Mouse (Mus musculus): ENCODE results near the gene Ptges3l. TPM values are rescaled to one million over a fixed set of nuclear protein-coding genes. Genes with fewer than 3 reads are reported as not detected.
"Not testable (repeated sequence)": the region's sequence is repeated elsewhere in the genome, so short reads cannot be mapped to it uniquely, and the experiment has no call there.

Ptges3l gene
- polyA plus RNA-seq, 1 experiment, result 4.2 TPM

DNA sequence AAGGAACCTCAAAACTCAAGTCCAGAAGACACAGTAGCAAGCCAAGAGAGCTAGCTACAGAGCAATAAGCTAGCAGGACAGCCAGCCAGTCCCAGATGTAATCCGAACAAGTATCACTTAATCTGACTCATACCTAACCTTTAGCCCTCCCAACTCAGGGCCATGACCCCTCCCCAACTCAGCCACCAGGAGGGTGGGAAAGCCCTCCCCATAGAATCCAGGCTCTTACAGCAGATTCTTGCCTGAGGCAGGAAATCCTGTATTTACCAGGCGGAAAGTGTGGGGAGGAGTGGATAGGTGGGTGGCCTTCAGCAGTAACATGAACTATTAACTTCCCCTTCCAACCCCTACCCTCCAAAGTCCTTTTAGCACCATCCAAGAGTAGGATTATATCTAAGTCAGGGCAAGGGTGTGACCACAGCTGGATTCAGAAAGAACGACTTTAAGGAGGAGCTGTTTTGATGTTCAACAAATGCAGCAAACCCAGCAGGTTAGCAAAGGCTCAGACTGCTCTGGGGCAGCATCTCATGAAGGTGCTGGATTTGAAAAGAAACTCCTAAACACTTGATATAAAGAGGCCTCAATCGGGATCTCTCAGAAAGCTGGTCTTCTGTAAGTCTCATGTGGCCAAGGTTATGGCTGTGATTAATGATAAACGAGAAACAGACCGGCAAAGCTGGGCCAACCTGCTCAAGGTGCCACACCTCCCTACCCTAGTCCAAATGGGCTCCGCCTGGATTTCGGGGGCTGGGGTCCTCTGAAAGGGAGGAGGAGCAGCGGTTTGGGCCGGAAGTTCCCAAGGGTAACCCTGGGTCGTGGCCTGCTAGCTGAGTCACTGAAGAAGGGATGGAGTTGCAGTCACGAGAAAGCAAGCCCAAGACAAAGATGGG lies 39.3 kb upstream of the Ptges3l start, which contains the start of gene Rnd2:
TSS of gene Rnd2 (plus strand) at position 789 of the 890 bp plus-strand sequence.
- H3K4me1 ChIP-seq (ENCODE audit: control insufficient read depth, insufficient read depth, insufficient read length, low read length), result peaks cover 8% of the 10 kb centered on the region
- H3K27ac ChIP-seq (replicated peaks; ENCODE audit: low read depth, low read length), result peak within 1 kb of the TSS; percentile 88
- peak within 1 kb of the TSS; percentile 91 for H3K4me3 ChIP-seq (ENCODE audit: insufficient read depth, low read depth, low read length)

DNA sequence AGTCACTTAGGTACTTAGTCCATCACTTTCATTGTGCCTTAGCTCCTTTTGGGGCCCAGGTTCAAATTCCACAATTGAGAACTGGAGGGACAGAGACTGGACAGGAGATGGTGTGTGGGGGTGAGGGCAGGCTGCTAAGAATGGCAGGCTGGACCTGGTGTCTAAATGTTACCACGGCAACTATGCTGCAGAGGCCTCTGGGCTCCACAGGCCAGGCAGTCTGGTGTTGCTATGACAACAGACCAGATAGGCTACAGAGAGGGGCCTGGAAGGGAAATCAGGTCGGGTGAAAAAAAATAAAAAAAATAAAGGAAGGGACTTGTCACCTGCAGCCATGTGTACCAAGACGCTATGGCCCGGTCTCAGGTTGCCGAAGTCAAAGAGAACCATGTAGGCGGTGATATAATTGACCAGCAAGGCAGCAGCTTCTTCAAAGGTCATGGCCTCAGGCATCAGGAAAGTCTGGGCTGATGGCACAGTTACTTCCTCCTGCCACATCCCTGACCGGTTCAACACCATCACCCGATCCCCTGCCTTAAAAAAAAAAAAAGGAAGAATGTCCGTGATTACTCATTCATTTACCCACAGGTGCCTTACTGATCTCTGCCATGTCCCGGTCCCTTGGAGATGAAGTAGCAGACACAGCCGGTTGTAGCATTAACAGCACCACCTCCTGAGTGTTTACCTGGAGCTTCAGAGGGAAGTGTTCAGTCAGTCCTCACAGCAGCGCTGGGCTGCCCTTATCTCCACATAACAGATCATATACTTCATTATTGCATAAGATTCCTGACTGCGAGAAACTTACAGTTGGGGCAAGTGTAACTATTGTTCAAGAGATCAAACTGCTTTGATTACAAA lies 37.7 kb upstream of the Ptges3l start:
- H3K4me3 ChIP-seq (ENCODE audit: insufficient read depth, low read depth, low read length), result no peak overlapping the region
- no peak overlapping the region for H3K27ac ChIP-seq (replicated peaks; ENCODE audit: low read depth, low read length)
- peaks cover 8% of the 10 kb centered on the region for H3K4me1 ChIP-seq (ENCODE audit: control insufficient read depth, insufficient read depth, insufficient read length, low read length)

DNA sequence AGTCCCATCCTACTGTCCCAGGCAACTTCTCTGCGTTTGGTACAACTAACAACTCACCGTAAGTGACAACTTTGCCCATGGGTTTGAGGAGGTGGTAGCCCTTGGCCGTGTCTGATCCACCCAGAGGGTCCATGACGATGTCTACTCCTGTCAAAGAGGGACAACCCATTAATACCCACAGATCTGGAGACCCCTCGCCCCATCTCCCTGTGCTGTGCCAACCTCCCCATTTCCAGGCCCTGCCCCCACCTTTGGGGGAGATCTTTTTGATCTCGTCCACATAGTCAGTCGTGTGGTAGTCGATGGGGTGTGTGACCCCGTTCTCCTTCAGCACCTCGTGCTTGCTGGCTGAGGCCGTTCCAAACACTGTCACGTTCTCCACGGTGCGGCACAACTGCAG lies 37.0 kb upstream of the Ptges3l start:
- H3K27ac ChIP-seq (replicated peaks; ENCODE audit: low read depth, low read length), result no peak overlapping the region
- H3K4me3 ChIP-seq (ENCODE audit: insufficient read depth, low read depth, low read length), result no peak overlapping the region
- peaks cover 8% of the 10 kb centered on the region for H3K4me1 ChIP-seq (ENCODE audit: control insufficient read depth, insufficient read depth, insufficient read length, low read length)

DNA sequence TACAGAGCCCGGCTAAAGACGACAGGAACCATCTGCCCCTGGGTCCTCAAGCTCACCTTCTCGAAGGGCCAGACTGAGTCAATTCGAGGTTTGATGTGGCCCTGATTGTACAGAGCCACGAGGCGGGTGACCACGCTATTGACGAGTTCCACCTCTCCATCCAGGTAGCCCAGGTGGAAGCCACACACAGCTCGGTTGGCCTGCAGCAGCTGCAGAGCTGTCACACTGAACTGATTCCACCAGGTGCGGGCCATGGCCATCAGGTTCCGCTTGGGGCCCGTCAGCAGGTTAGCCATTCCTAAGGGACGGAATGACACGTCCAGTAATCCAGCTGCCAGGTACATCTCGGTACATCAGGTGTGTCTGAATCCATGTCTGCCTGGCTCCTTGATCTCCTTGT lies 35.2 kb upstream of the Ptges3l start:
- Histone ChIP-seq H3K27ac (replicated peaks; ENCODE audit: low read depth, low read length) (0 out of 2 replicates have a peak overlapping the region, but pooled peaks have one; percentile 4), H3K4me1 (ENCODE audit: control insufficient read depth, insufficient read depth, insufficient read length, low read length) (peaks cover 8% of the 10 kb centered on the region), H3K4me3 (ENCODE audit: insufficient read depth, low read depth, low read length) (no peak overlapping the region)

DNA sequence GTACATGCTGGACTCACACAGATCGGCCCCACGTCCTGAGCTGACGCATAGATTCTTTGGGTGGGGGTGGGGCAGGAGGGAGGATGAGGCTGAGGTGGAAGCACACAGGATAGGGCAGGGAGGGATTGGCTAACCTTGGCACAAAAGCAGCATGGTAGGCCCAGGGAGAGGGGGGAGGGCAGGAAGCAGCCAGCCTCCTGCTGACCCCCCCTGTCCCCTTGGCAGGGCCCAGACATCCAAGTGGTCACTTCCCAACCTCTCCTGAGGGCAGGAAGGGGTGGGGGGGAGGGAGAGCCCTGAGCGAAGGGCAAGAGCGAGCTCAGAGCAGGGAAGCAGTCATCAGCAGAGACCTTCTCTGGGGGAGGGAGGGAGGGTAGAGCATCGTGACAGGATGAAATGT lies 34.6 kb upstream of the Ptges3l start:
- peak overlapping the region; percentile 17; the same call in 1 of the 2 replicates for H3K27ac ChIP-seq (replicated peaks; ENCODE audit: low read depth, low read length)
- H3K4me3 ChIP-seq (ENCODE audit: insufficient read depth, low read depth, low read length), result no peak overlapping the region
- H3K4me1 ChIP-seq (ENCODE audit: control insufficient read depth, insufficient read depth, insufficient read length, low read length), result peaks cover 8% of the 10 kb centered on the region

DNA sequence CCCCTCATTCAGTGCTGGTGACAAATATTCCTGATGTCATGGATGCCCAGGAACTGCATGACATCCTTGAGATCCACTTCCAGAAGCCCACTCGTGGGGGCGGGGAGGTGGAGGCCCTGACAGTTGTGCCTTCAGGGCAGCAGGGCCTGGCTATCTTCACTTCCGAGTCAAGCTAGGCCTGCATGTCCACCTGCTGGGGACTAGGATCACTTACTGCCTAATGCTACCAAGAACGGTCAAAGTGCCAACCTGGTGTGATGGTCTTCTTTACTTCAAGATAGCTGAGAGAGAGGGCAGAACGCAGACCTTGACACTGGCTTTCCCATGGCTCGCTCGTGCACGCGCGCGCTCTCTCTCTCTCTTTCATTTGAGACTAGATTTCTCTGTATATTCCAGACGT lies 33.1 kb upstream of the Ptges3l start:
- peaks cover 2% of the 10 kb centered on the region; the same call in 1 of the 2 replicates for H3K4me1 ChIP-seq (ENCODE audit: control insufficient read depth, insufficient read depth, insufficient read length, low read length)
- no peak overlapping the region for H3K4me3 ChIP-seq (ENCODE audit: insufficient read depth, low read depth, low read length)
- no peak overlapping the region for H3K27ac ChIP-seq (replicated peaks; ENCODE audit: low read depth, low read length)

DNA sequence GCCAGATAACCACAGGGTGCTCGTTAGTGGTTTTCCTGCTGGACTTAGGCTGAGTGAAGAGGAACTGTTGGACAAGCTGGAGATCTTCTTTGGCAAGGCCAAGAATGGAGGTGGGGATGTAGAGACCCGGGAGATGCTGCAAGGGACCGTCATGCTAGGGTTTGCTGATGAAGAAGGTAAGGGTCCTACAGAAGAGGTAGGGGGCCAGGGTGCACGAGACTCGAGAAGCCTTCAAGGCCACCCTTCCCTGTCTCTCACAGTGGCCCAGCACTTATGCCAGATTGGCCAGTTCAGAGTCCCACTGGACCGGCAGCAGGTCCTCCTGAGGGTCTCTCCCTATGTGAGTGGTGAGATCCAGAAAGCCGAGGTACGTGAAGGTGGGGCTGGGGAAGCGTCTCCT lies 32.5 kb upstream of the Ptges3l start:
- Histone ChIP-seq H3K4me3 (ENCODE audit: insufficient read depth, low read depth, low read length) (no peak overlapping the region), H3K4me1 (ENCODE audit: control insufficient read depth, insufficient read depth, insufficient read length, low read length) (no peaks in the 10 kb centered on the region; the same call in 1 of the 2 replicates), H3K27ac (replicated peaks; ENCODE audit: low read depth, low read length) (no peak overlapping the region)

DNA sequence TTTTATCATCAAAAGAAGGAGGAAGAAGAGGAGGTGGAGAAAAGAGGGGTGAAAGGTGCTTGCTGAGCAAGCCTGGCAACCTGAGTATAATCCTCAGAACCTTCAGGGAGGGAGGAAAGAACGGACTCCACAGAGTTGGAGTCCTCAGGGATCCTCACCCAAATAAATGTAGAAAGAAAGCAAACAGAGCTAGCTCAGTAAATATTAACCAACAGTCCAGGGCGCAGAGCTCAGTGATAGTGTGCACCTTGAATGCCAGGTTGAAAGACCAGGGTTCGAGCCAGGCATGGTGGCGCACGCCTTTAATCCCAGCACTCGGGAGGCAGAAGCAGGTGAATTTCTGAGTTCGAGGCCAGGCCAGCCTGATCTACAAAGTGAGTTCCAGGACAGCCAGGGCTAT lies 30.5 kb upstream of the Ptges3l start:
- Histone ChIP-seq H3K4me3 (ENCODE audit: insufficient read depth, low read depth, low read length) (no peak overlapping the region), H3K27ac (replicated peaks; ENCODE audit: low read depth, low read length) (no peak overlapping the region), H3K4me1 (ENCODE audit: control insufficient read depth, insufficient read depth, insufficient read length, low read length) (peaks cover 8% of the 10 kb centered on the region)

DNA sequence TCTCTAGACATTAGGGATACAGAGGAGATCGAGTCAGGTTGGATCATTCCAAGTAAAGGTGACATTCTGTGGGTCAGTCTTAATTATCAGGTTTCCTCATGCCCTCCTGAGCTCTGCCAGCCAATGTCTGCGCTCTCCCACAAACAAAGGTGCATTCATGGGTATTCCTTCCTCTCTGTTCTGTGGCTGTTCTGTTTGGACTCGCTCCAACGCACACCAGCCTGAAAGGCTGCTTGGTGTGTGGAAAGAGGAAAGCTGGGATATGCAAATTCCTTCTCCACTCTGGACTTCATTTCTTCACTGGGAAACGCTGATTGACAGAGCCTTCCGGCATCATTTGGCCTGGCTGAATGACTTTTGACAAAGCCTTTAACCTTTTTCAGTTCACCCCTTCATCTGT lies 29.6 kb upstream of the Ptges3l start:
- Histone ChIP-seq H3K4me1 (ENCODE audit: control insufficient read depth, insufficient read depth, insufficient read length, low read length) (peaks cover 8% of the 10 kb centered on the region), H3K27ac (replicated peaks; ENCODE audit: low read depth, low read length) (no peak overlapping the region)

DNA sequence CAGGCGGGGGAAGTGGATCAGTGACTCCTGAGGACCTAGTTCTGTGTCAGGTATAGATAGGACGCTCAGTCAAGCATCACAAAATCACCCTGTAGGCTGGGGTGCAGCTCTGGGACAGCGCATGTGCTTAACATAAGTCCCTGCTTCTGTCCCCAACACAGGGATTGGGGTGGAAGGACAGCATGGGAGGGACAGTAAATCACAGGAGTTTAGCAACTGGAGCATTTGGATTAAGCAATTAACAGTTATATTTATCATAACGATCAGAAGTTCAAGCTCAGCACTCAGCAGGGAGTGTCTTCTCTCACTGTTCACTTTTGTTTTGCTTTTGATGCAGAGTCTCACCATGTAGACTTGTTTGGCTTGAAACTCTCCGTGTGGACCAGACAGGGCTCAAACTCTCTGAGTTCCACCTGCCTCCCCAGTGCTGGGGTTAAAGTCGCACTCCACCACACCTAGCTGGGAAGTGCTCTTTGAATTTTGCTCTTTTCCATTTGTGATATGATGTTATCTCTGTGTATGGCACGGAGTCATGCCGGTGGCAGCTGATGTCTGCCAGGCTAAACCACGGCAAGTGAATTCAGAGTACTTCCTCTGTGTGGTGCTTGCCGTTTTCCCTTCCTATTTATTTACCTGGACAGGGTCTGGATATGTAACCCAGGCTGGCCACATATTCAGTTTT lies 27.1 kb upstream of the Ptges3l start:
- peaks cover 12% of the 10 kb centered on the region for H3K4me1 ChIP-seq (ENCODE audit: control insufficient read depth, insufficient read depth, insufficient read length, low read length)
- no peak overlapping the region for H3K4me3 ChIP-seq (ENCODE audit: insufficient read depth, low read depth, low read length)
- no peak overlapping the region for H3K27ac ChIP-seq (replicated peaks; ENCODE audit: low read depth, low read length)

More for the DNA sequence above, 29.6 kb upstream of the Ptges3l start:
- H3K4me3 ChIP-seq (ENCODE audit: insufficient read depth, low read depth, low read length), result no peak overlapping the region

DNA sequence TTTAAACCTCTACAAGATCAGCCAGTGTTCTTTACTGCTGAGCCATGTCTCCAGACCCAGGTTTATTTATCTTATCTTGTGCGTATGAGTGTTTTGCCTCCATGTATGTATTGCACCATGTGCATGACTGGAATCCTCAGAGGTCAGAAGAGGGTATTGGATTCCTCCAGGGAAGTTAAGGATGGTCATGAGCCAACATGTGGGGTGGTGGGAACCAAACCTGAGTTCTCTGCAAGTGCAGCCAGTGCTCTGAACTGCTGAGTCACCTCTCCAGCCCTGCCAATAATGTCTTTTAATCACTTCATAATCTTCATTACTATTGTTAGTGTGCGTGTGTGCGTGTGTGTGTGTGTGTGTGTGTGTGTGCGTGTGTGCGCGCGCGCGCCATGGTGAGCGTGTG lies 26.4 kb upstream of the Ptges3l start:
- Histone ChIP-seq H3K27ac (replicated peaks; ENCODE audit: low read depth, low read length) (no peak overlapping the region), H3K4me1 (ENCODE audit: control insufficient read depth, insufficient read depth, insufficient read length, low read length) (peaks cover 12% of the 10 kb centered on the region)

DNA sequence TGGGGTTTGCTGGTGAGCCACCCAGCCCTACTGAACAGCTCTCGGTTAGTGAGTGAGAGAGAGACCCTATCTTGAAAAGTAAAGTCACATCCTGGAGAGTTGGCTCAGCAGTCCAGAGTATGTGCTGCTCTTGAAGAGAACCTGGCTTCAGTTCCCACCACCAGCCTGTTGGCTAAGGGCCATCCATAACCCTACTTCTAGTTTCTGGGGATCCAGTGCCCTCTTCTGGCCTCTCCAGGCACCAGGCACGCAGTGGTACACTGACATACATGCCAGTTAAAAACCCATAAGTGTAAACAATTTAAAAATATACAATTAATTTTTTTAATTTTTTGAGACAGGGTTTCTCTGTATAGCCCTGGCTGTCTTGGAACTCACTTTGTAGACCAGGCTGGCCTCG lies 25.3 kb upstream of the Ptges3l start:
- no peak overlapping the region for H3K27ac ChIP-seq (replicated peaks; ENCODE audit: low read depth, low read length)
- peaks cover 12% of the 10 kb centered on the region for H3K4me1 ChIP-seq (ENCODE audit: control insufficient read depth, insufficient read depth, insufficient read length, low read length)
- H3K4me3 ChIP-seq (ENCODE audit: insufficient read depth, low read depth, low read length), result no peak overlapping the region

More for the DNA sequence above, 26.4 kb upstream of the Ptges3l start:
- H3K4me3 ChIP-seq (ENCODE audit: insufficient read depth, low read depth, low read length), result no peak overlapping the region

DNA sequence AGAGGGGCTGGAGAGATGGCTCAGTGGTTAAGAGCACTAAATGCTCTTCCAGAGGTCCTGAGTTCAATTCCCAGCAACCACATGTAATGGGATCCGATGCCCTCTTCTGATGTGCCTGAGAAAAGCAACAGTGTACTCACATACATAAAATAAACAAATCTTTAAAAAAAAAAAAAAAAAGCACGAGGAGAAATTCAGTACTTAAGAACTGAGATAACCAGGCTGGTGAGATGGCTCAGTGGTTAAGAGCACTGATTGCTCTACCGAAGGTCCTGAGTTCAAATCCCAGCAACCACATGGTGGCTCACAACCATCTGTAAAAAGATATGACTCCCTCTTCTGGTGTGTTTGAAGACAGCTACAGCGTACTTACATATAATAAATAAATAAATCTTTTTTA lies 24.5 kb upstream of the Ptges3l start:
- H3K4me3 ChIP-seq (ENCODE audit: insufficient read depth, low read depth, low read length); H3K27ac ChIP-seq (replicated peaks; ENCODE audit: low read depth, low read length): not testable (repeated sequence)
- peaks cover 15% of the 10 kb centered on the region for H3K4me1 ChIP-seq (ENCODE audit: control insufficient read depth, insufficient read depth, insufficient read length, low read length)

DNA sequence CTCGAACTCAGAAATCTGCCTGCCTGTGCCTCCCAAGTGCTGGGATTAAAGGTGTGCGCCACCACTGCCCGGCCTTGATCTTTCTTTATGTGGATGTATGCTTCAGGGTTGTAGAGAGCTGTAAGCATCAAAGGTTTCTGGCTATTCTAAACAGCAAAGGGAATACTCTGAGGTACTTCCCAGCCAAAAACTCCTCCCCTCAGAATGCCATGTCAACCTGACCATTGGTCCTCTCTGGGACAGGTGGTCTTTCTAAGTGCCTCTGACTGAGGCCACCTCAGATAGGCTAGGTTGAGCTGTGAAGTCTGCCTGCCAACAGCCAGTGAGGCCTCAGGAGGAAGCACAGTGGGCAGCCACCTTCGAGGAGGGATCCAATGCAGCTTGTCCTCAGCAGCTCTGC lies 23.8 kb upstream of the Ptges3l start:
- Histone ChIP-seq H3K27ac (replicated peaks; ENCODE audit: low read depth, low read length) (peak overlapping the region; percentile 90), H3K4me1 (ENCODE audit: control insufficient read depth, insufficient read depth, insufficient read length, low read length) (peaks cover 16% of the 10 kb centered on the region), H3K4me3 (ENCODE audit: insufficient read depth, low read depth, low read length) (peak overlapping the region; percentile 89)

DNA sequence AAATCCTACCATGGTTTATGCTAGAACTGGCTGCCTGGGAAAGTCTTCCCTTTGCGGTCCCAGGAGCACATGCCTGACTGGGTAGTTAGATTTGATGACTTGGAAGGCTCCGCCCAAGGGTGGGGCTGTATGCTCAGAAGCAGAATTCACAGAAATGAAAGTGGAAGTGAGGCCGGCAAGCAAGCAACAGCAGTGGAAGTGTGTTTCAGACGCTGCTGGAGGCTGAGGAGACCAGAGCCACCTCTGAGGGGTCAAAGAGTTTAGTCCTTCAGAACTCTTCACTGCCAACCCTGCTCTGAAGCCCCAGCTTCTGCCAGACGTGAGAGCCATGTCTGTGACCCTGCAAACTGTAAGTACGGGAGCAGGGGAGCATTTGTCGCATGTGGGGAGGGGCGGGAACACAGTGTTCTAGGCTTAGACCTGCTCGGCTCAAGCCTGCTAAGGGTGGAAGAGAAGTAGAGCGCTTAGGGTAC lies 23.2 kb upstream of the Ptges3l start, which contains the start of gene Ifi35:
TSS of gene Ifi35 (plus strand) at position 134 of the 473 bp plus-strand sequence.
- Histone ChIP-seq H3K27ac (replicated peaks; ENCODE audit: low read depth, low read length) (peak within 1 kb of the TSS; percentile 90), H3K4me1 (ENCODE audit: control insufficient read depth, insufficient read depth, insufficient read length, low read length) (peaks cover 16% of the 10 kb centered on the region), H3K4me3 (ENCODE audit: insufficient read depth, low read depth, low read length) (peak within 1 kb of the TSS; percentile 89)
